Mouse (Mus musculus): ENCODE data around the gene Olfr1371. TPM values are rescaled to one million over a fixed set of nuclear protein-coding genes. Genes with fewer than 3 reads are reported as not detected.

Gene Olfr1371
- polyA plus RNA-seq, 1 experiment from 2014 or later = not detected

- Histone ChIP-seq H3K9me3 (no peaks in the 10 kb centered on the region), H3K4me2 (replicated peaks) (no peak overlapping the region), H3K4me3 (replicated peaks) (no peak overlapping the region), H3K36me3 (0 out of 2 replicates have a peak, but pooled peaks cover 5% of the 10 kb centered on the region), H3K9ac (no peak overlapping the region), H3K27ac (no peak overlapping the region), H3K4me1 (replicated peaks) (peaks cover 16% of the 10 kb centered on the region), H3K27me3 (replicated peaks) (no peaks in the 10 kb centered on the region)
- no peak for ATAC-seq
These were observed 20.7 kb upstream of the Olfr1371 start for GRCm38 (mm10) chr11:52234509-52234908.

DNA sequence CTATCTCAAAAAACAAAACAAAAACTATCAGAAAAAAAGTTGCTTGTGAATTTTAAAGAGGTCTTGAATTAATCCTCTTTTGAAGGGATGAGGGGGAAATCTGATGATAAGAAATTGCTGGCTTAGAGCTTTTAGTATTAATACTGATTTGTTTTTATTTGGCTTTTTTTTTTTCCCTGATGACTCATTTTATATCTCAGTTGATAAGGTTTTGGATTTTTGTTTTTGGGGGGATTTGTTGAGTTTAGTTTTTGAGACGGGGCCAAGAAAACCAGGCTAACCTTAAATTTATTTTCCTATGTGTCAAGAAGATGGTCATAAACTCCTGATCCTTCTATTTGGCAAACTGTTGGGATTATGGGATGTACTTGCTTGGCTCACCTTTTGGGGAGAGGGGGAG, 20.1 kb upstream of the Olfr1371 start:
- 75% methylated on average over 1 of the region's 1 CpGs for WGBS
- Histone ChIP-seq H3K4me2 (replicated peaks) (peak overlapping the region; percentile 65; the same call in 1 of the 2 replicates), H3K9me3 (no peaks in the 10 kb centered on the region), H3K4me3 (replicated peaks) (no peak overlapping the region), H3K27me3 (replicated peaks) (no peaks in the 10 kb centered on the region), H3K4me1 (replicated peaks) (peaks cover 16% of the 10 kb centered on the region), H3K36me3 (0 out of 2 replicates have a peak, but pooled peaks cover 5% of the 10 kb centered on the region), H3K27ac (no peak overlapping the region), H3K9ac (no peak overlapping the region)
- no peak for ATAC-seq

DNA sequence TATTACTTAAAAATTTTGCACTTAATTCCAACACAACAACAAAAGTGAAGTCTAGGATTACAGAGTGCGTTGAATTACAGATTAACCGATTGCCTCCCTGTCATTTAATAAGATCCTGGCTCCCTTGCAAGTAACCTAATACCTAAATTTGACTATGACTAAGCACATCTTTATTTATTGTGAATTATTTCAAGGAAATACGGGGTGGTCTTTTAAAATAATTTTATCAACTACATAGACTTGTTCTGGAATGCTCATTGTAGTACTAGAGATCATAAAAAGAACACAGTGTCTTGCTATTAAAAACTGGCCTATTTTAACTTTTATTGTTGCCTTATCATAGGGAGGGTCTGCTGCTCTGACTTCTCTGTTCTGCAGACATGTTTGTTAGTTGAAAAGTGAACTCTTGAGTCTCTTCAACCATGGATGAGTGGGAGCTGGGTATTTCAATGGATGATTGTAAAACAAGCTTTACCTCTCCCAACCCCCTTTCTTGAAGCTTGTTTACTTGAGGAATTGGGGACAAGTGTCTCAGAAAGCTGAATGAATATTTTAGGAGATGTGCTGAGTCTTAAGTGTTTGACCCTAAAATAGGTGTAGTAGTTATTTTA, 19.4 kb upstream of the Olfr1371 start:
- 23% methylated on average over 3 of the region's 3 CpGs for WGBS
- no peak overlapping the region for H3K27ac ChIP-seq
- H3K36me3 ChIP-seq = no peaks in the 10 kb centered on the region
- peak overlapping the region; percentile 65 for H3K4me2 ChIP-seq (replicated peaks)
- H3K9me3 ChIP-seq = no peaks in the 10 kb centered on the region
- H3K4me1 ChIP-seq (replicated peaks) = peaks cover 16% of the 10 kb centered on the region
- H3K4me3 ChIP-seq (replicated peaks) = peak overlapping the region; percentile 96
- H3K27me3 ChIP-seq (replicated peaks) = no peaks in the 10 kb centered on the region
- no peak overlapping the region for H3K9ac ChIP-seq
- ATAC-seq = no peak

GRCm38 (mm10) chr11:52231606-52232541, 18.1 kb upstream of the Olfr1371 start, which contains the start of gene Skp1a:
TSS of gene Skp1a (plus strand) at chr11:52231995.
- peak; percentile 90 for ATAC-seq
- under 1% methylated on average over 84 of the region's 87 CpGs for WGBS
- peak within 1 kb of the TSS; percentile 96 for H3K4me3 ChIP-seq (replicated peaks)
- H3K9ac ChIP-seq = peak within 1 kb of the TSS; percentile 100
- no peaks in the 10 kb centered on the region for H3K9me3 ChIP-seq
- peaks cover 16% of the 10 kb centered on the region for H3K4me1 ChIP-seq (replicated peaks)
- no peaks in the 10 kb centered on the region for H3K27me3 ChIP-seq (replicated peaks)
- H3K36me3 ChIP-seq = no peaks in the 10 kb centered on the region
- peak within 1 kb of the TSS; percentile 97 for H3K27ac ChIP-seq
- H3K4me2 ChIP-seq (replicated peaks) = peak within 1 kb of the TSS; percentile 65

GRCm38 (mm10) chr11:52230694-52231093, 16.9 kb upstream of the Olfr1371 start:
- peak; percentile 67 for ATAC-seq
- H3K9ac ChIP-seq = 0 out of 2 replicates have a peak overlapping the region, but pooled peaks have one; percentile 100
- 38% methylated on average over 5 of the region's 5 CpGs for WGBS

DNA sequence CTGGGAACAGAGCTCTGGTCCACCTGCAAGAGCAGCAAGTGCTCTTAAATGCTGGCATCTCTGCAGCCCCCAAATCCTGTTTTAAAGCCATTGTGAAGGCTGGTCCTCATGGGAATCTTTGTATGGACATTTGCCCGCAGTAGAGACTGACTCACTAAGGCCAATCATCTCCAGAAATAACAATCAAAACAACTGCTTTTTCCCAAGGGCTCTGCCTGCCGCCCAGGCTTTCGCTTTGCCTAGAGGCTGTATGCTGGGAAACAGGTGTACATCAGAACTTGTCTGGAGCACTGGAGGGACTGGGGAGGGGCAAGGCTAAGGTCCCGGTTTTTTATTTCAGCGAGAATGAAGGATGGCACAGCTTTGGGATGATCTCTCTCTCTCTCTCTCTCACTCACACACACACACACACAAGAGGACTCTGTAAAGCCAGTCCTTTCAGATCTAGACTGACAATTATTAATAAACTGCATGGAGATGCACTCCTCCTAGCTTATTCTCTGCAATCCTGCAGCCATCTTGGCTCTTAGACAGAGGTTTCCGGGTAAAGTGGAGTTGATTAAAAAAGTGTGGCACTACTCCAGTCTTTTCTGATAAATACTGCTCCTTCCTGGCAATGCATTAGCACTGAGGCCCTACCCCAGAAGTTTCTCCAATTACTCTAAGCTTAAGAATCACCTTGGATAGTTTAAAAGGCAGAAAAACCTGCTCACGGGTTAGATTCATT, 15.1 kb upstream of the Olfr1371 start:
- no peak for ATAC-seq
- peaks cover 13% of the 10 kb centered on the region for H3K4me1 ChIP-seq (replicated peaks)
- no peaks in the 10 kb centered on the region for H3K9me3 ChIP-seq
- H3K4me3 ChIP-seq (replicated peaks) = no peak overlapping the region
- H3K27ac ChIP-seq = no peak overlapping the region
- no peak overlapping the region for H3K4me2 ChIP-seq (replicated peaks)
- no peaks in the 10 kb centered on the region for H3K27me3 ChIP-seq (replicated peaks)
- H3K9ac ChIP-seq = no peak overlapping the region
- H3K36me3 ChIP-seq = no peaks in the 10 kb centered on the region
- WGBS = 80% methylated on average over 7 of the region's 7 CpGs

More at GRCm38 (mm10) chr11:52230694-52231093, 16.9 kb upstream of the Olfr1371 start:
- Histone ChIP-seq H3K4me1 (replicated peaks) (peaks cover 16% of the 10 kb centered on the region), H3K36me3 (no peaks in the 10 kb centered on the region), H3K27me3 (replicated peaks) (no peaks in the 10 kb centered on the region), H3K4me3 (replicated peaks) (peak overlapping the region; percentile 96), H3K27ac (peak overlapping the region; percentile 97), H3K9me3 (no peaks in the 10 kb centered on the region), H3K4me2 (replicated peaks) (peak overlapping the region; percentile 65)

DNA sequence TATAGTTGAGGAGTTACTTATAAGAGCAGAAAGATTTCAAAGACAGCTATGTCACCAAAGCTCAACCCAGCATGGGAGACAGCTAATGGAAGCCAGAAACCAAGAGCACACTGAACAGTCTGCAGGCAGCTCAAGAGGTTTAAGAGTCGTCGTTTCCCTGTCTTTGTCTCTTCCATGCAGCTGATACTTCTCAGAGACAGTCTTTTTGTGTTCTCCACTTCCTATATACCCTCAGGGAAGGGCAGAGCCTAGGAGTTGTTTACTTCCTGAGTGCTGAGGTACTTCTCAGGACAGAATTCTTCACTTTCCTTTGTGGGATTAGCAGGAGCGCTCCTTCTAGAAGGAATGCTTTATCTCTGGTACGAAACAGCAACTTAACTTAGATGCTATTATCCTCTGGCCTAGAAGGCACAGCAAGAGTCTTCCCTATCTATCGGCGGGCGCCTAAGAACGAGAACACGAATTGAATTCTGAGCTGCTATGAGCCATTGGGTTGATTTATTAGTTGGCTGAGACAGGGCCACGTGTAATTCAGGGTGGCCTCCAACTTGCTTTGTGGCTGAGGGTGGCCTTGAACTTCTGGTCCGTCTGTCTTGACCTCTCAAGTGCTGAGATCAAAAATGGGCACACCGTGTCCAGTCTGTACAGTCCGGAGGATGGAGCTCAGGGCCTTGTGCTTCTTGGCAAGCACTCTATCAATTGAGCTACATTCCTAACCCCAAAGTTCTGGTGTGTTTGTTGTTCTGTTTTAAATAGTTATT, 13.9 kb upstream of the Olfr1371 start:
- Histone ChIP-seq H3K27ac (no peak overlapping the region), H3K9me3 (no peaks in the 10 kb centered on the region), H3K4me3 (replicated peaks) (no peak overlapping the region), H3K4me1 (replicated peaks) (peaks cover 7% of the 10 kb centered on the region), H3K36me3 (no peaks in the 10 kb centered on the region), H3K4me2 (replicated peaks) (no peak overlapping the region), H3K9ac (no peak overlapping the region), H3K27me3 (replicated peaks) (no peaks in the 10 kb centered on the region)
- WGBS = 77% methylated on average over 13 of the region's 13 CpGs
- ATAC-seq = no peak

DNA sequence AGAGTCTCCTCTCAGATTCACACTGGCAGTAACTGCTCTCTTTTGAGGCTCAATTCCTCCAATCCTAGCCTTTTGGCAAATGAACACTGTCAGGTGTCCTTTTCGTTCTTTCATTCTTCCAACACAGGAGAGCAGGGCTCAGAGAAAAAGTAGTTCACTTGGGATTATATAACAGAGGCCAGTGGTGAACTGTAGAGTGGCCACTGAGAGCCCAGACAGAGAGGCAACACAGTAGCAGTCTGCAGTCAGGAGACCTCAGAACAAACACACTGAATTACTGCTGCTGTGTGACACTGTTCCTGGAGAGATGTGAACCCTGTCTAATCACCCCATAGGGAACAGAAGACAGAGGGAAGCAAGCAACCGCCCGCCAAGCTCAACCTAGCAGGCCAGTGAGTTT, 13.3 kb upstream of the Olfr1371 start:
- whole genome bisulfite sequencing = 82% methylated on average over 3 of the region's 3 CpGs
- Histone ChIP-seq H3K27me3 (replicated peaks) (no peaks in the 10 kb centered on the region), H3K4me2 (replicated peaks) (no peak overlapping the region), H3K9ac (no peak overlapping the region), H3K9me3 (no peaks in the 10 kb centered on the region), H3K4me3 (replicated peaks) (no peak overlapping the region), H3K4me1 (replicated peaks) (peaks cover 7% of the 10 kb centered on the region), H3K36me3 (no peaks in the 10 kb centered on the region), H3K27ac (no peak overlapping the region)
- ATAC-seq = no peak

- WGBS = 63% methylated on average over 3 of the region's 3 CpGs
- Histone ChIP-seq H3K9me3 (no peaks in the 10 kb centered on the region), H3K4me2 (replicated peaks) (no peak overlapping the region), H3K4me3 (replicated peaks) (no peak overlapping the region), H3K36me3 (no peaks in the 10 kb centered on the region), H3K27me3 (replicated peaks) (no peaks in the 10 kb centered on the region), H3K27ac (no peak overlapping the region), H3K9ac (no peak overlapping the region), H3K4me1 (replicated peaks) (peaks cover 7% of the 10 kb centered on the region)
- no peak for ATAC-seq
These were observed 12.3 kb upstream of the Olfr1371 start for GRCm38 (mm10) chr11:52225986-52226599.

DNA sequence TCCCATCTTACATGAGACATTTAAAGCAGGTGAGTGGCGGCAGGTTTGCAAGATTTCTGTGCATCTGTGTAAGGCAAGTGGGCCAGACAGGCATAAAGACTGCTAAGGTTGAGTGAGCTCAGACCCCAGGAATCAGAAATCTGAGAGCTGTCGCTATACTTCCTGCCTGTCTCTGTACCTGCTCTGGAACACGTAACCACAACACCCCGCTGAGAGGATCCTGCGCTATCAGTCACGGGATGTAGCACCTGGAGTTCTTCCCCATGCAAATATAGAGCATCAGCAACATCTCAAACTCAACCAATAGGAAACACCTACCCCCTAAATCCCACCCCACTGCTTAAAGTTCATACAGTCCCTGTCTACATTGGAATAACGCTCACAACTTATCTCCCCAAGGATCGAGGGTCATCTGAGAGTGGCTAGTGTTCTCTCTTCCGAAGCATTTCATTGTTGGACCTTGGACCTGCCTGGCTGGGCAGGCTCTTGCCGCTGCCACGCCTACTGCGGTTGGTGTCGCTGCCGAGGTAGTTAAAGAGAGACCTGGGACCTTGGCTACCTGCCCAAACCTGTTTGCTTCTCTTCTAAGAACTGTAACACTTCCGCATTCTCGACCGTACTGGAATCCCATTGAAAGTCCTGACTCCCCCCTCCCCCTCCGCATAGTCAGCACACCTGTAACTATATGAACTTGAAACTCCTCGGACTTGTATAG, 10.3 kb upstream of the Olfr1371 start:
- Histone ChIP-seq H3K9me3 (no peaks in the 10 kb centered on the region), H3K9ac (no peak overlapping the region), H3K27me3 (replicated peaks) (no peaks in the 10 kb centered on the region; the same call in 1 of the 2 replicates), H3K4me2 (replicated peaks) (peak overlapping the region; percentile 45), H3K27ac (peak overlapping the region; percentile 74), H3K4me1 (replicated peaks) (0 out of 2 replicates have a peak, but pooled peaks cover 3% of the 10 kb centered on the region), H3K36me3 (no peaks in the 10 kb centered on the region), H3K4me3 (replicated peaks) (0 out of 2 replicates have a peak overlapping the region, but pooled peaks have one; percentile 14)
- WGBS = 7% methylated on average over 19 of the region's 19 CpGs
- ATAC-seq = peak; percentile 92

DNA sequence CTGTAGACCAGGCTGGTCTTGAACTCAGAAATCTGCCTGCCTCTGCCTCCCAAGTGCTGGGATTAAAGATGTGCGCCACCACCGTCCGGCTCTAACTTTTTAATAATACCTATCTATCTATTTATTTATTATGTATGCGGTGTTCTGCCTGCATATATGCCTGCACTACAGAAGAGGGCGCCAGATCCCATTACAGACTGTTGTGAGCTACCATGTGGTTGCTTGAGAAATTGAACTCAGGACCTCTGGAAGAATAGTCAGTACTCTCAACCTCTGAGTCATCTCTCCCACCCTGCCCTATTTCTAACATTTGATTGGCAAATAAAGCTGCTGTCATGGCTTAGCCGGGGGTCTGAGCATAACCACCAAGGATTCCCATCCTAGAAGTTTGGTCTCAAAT, 9.1 kb upstream of the Olfr1371 start:
- no peak overlapping the region for H3K4me2 ChIP-seq (replicated peaks)
- no peak overlapping the region for H3K9ac ChIP-seq
- 0 out of 2 replicates have a peak, but pooled peaks cover 3% of the 10 kb centered on the region for H3K4me1 ChIP-seq (replicated peaks)
- no peaks in the 10 kb centered on the region for H3K9me3 ChIP-seq
- no peak overlapping the region for H3K4me3 ChIP-seq (replicated peaks)
- no peaks in the 10 kb centered on the region for H3K36me3 ChIP-seq
- H3K27ac ChIP-seq = no peak overlapping the region
- no peaks in the 10 kb centered on the region; the same call in 1 of the 2 replicates for H3K27me3 ChIP-seq (replicated peaks)
- ATAC-seq = no peak
- WGBS = 72% methylated on average over 6 of the region's 6 CpGs

All from intestine, embryonic 15.5 days (tissue).